Mouse (Mus musculus): Measurements from ENCODE around the gene Kcnh1.

DNA sequence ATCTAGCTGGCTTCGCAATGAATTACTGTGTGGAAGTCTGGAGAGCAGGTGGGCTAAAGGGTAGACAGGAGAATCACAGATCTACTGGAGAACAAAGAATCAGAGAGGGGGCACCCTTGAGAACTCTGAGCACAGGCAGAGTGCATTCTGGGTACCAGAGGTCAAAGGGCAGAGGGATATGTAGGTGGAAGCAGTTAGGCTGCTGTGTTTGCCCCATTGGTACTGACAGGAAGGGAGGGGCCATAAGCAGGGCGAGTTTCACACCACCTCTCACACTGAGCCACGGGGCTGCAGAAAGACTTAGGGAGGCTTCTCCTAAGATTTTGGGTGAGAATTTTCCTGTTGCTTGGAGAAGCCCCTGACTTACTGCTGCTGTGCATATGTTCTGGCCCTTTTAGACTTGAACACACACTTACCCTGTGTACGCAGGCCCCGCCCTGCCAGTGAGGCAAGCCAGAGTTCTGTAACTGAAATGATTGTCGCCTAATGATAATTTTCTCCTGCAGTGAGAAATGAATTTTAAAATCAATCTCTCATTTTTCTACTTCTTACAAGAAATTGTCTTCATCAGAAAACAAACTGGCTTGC is 121.4 kb downstream of the Kcnh1 start:
- TF ChIP-seq CTCF (conservative IDR thresholded peaks at IDR 0.05 in 1 of 2, IDR thresholded peaks at IDR 0.05 in 1 of 2; ENCODE audit: low read depth in 2 of 2, low read length in 2 of 2) (no peak), POLR2A (IDR thresholded peaks at IDR 0.05; ENCODE audit: low read depth, low read length) (no peak), HCFC1 (IDR thresholded peaks at IDR 0.05; ENCODE audit: low read depth, low read length) (no peak), MAZ (IDR thresholded peaks at IDR 0.05; ENCODE audit: low read depth, low read length) (no peak), MAFK (IDR thresholded peaks at IDR 0.05; ENCODE audit: insufficient replicate concordance, low read length) (no peak), EP300 (IDR thresholded peaks at IDR 0.05; ENCODE audit: low read length) (no peak)

Measured in CH12.LX (cell line).